Mouse (Mus musculus) forebrain, embryonic 14.5 days (tissue): ENCODE results near the gene Gna14. TPM values are rescaled to one million over a fixed set of nuclear protein-coding genes. Genes with fewer than 3 reads are reported as not detected.

Experiments
- ATAC-seq: fragments of 200-750 bp; cut with Nextera tagmentation; 2 replicates; pipeline ENCODE4 v1.8.0; 2017; ENCODE audit warnings: mild to moderate bottlenecking, moderate library complexity
- DNase-seq: peaks from one replicate; pipeline ENCODE4 v3.0.0-alpha.2; 2015; ENCODE audit warnings: low spot score
- H3K27ac ChIP-seq: fragments of 300-500 bp; sonication (generic); 2 replicates; pipeline ENCODE4 v1.5.1; 2014; ENCODE audit warnings: low read depth, mild to moderate bottlenecking, control low read depth, low read length, moderate library complexity
- H3K27me3 ChIP-seq: fragments of 300-500 bp; sonication (generic); replicated peaks from 2 replicates; pipeline ENCODE4 v1.6.1; 2014; ENCODE audit warnings: low read length, control low read depth, mixed read lengths; ENCODE audit not compliant: control insufficient read depth, insufficient read depth
- H3K36me3 ChIP-seq: fragments of 300-500 bp; sonication (generic); 2 replicates; pipeline ENCODE4 v1.6.1; 2014; ENCODE audit warnings: low read length, control low read depth; ENCODE audit not compliant: control insufficient read depth, insufficient read depth
- H3K4me1 ChIP-seq: fragments of 300-500 bp; sonication (generic); 2 replicates; pipeline ENCODE4 v1.6.1; 2014; ENCODE audit warnings: antibody characterized with exemption, low read length, control low read depth; ENCODE audit not compliant: control insufficient read depth, insufficient read depth
- H3K4me2 ChIP-seq: fragments of 300-500 bp; sonication (generic); 2 replicates; pipeline ENCODE4 v1.6.1; 2014; ENCODE audit warnings: mild to moderate bottlenecking, control low read depth, low read length
- H3K4me3 ChIP-seq: fragments of 300-500 bp; sonication (generic); 2 replicates; pipeline ENCODE4 v1.5.1; 2014; ENCODE audit warnings: low read depth, low read length, control low read depth
- H3K9ac ChIP-seq: fragments of 300-500 bp; sonication (generic); 2 replicates; pipeline ENCODE4 v1.6.1; 2014; ENCODE audit warnings: mild to moderate bottlenecking, low read length, control low read depth, moderate library complexity
- H3K9me3 ChIP-seq: fragments of 300-500 bp; sonication (generic); replicated peaks from 2 replicates; pipeline ENCODE4 v1.6.1; 2016; ENCODE audit warnings: low read length, control low read depth, mixed read lengths; ENCODE audit not compliant: control insufficient read depth
- WGBS: fragments of 180-500 bp; shearing (Covaris S2); extraction: QIAGEN DNeasy Blood & Tissue Kit; methylation state at CpG from one replicate; pipeline ENCODE4 v1.1.7; 2014; 5-methylcytosine and 5-hydroxymethylcytosine counted together
- polyA plus RNA-seq: library from polyadenylated mRNA; unstranded; fragments of >200 nt; fragmentation: Nextera tagmentation; extraction: Ambion mirVana; gene quantifications from 2 replicates; pipeline ENCODE4 v1.2.1, GENCODE M21; 2014

Gna14 gene
- polyA plus RNA-seq, 1 experiment from 2014 or later, result 1.8 TPM

DNA sequence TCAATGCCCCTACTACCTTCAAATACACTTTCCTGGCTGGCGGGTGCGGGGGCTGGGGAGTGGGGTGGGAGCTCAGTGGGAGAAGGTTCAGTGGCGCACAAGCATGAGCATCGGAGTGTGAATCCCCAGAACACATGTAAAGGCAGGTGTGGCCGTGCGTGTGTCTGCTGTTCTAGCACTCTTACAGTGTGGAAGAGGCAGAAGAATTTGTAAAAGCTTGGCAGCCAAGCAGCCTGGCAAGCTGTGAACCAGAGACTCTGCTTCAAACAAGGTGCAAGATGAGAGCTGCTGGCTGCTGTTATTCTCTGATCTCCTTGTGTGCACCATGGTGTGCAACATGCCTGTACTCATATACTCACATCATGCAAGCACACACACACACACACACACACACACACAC lies 11.1 kb downstream of the Gna14 start:
- Histone ChIP-seq H3K27ac (no peak overlapping the region), H3K4me1 (no peaks in the 10 kb centered on the region), H3K36me3 (no peaks in the 10 kb centered on the region), H3K27me3 (no peaks in the 10 kb centered on the region), H3K9ac (no peak overlapping the region), H3K4me2 (no peak overlapping the region), H3K9me3 (no peaks in the 10 kb centered on the region), H3K4me3 (no peak overlapping the region)
- ATAC-seq, result no peak
- WGBS, result 86% methylated on average over 6 of the region's 6 CpGs
- no peak for DNase-seq

- Histone ChIP-seq H3K36me3 (no peaks in the 10 kb centered on the region), H3K27me3 (no peaks in the 10 kb centered on the region), H3K9ac (no peak overlapping the region), H3K9me3 (no peaks in the 10 kb centered on the region), H3K4me1 (no peaks in the 10 kb centered on the region), H3K27ac (no peak overlapping the region), H3K4me2 (no peak overlapping the region), H3K4me3 (no peak overlapping the region)
- 86% methylated on average over 6 of the region's 6 CpGs for WGBS
- ATAC-seq (no peak), DNase-seq (no peak)
These were observed 12.5 kb downstream of the Gna14 start for GRCm38 (mm10) chr19:16447832-16448621.

DNA sequence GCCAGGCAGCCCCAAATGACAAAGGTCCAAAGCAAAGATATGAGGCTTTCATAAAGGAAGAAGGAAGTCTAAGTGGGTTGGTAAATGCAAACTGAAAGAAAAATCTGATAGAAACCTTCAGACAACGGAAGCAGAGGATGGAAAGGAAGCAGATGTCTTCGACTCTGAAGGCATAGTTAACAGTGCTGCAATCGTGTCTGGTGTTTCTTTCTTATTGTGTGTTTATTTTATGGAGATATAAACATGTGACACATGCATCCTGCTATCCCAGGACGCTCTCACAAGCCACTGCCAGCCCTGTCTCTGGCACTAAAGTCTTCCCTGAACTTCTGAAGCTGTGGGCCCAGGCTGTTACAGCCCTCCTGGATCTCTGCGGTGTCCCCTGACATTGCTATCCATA lies 13.2 kb downstream of the Gna14 start:
- Histone ChIP-seq H3K27ac (no peak overlapping the region), H3K4me2 (no peak overlapping the region), H3K9me3 (no peaks in the 10 kb centered on the region), H3K4me1 (no peaks in the 10 kb centered on the region), H3K4me3 (no peak overlapping the region), H3K36me3 (no peaks in the 10 kb centered on the region), H3K27me3 (no peaks in the 10 kb centered on the region), H3K9ac (no peak overlapping the region)
- ATAC-seq (no peak), DNase-seq (no peak)
- WGBS, result 87% methylated on average over 5 of the region's 5 CpGs

- no peak overlapping the region for H3K9ac ChIP-seq
- H3K27me3 ChIP-seq, result no peaks in the 10 kb centered on the region
- no peaks in the 10 kb centered on the region for H3K36me3 ChIP-seq
- no peaks in the 10 kb centered on the region for H3K4me1 ChIP-seq
- H3K4me3 ChIP-seq, result no peak overlapping the region
- no peak overlapping the region for H3K27ac ChIP-seq
- H3K4me2 ChIP-seq, result no peak overlapping the region
- WGBS, result 54% methylated on average over 3 of the region's 3 CpGs
- no peaks in the 10 kb centered on the region for H3K9me3 ChIP-seq
- ATAC-seq (no peak), DNase-seq (no peak)
These were observed 15.3 kb downstream of the Gna14 start for GRCm38 (mm10) chr19:16450824-16451223.

DNA sequence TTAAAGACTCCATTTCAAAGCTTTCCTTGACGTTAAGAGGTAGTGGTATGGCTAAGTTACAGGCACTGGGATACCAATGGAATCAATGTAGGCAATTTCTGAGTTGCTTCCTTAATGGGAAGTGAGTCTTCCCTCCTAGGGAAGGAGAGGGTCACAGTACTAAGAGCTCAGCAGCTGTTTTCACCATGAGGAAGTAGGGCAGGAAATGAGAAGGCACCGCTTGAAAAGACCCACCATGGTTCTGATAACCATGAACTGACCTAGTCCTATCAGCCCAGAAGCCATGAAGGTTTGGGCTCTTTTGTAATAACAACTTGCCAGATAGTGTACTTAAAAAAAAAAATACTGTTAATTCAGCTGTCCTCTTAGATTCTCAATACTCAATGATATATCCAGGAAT lies 20.6 kb downstream of the Gna14 start:
- H3K4me2 ChIP-seq, result no peak overlapping the region
- DNase-seq (no peak), ATAC-seq (no peak)
- no peaks in the 10 kb centered on the region for H3K4me1 ChIP-seq
- no peaks in the 10 kb centered on the region for H3K36me3 ChIP-seq
- no peak overlapping the region for H3K9ac ChIP-seq
- no peaks in the 10 kb centered on the region for H3K9me3 ChIP-seq
- WGBS, result 78% methylated on average over 2 of the region's 2 CpGs
- no peak overlapping the region for H3K4me3 ChIP-seq
- no peak overlapping the region for H3K27ac ChIP-seq
- H3K27me3 ChIP-seq, result no peaks in the 10 kb centered on the region

GRCm38 (mm10) chr19:16457127-16457526 lies 21.6 kb downstream of the Gna14 start:
- no peaks in the 10 kb centered on the region for H3K4me1 ChIP-seq
- no peak overlapping the region for H3K4me2 ChIP-seq
- ATAC-seq (no peak), DNase-seq (no peak)
- 87% methylated on average over 6 of the region's 6 CpGs for WGBS
- H3K36me3 ChIP-seq, result no peaks in the 10 kb centered on the region
- H3K27me3 ChIP-seq, result no peaks in the 10 kb centered on the region
- no peak overlapping the region for H3K27ac ChIP-seq
- no peaks in the 10 kb centered on the region for H3K9me3 ChIP-seq
- H3K4me3 ChIP-seq, result no peak overlapping the region
- H3K9ac ChIP-seq, result no peak overlapping the region

- 49% methylated on average over 5 of the region's 5 CpGs for WGBS
- H3K4me2 ChIP-seq, result no peak overlapping the region
- DNase-seq (no peak), ATAC-seq (no peak)
- no peaks in the 10 kb centered on the region for H3K36me3 ChIP-seq
- H3K27me3 ChIP-seq, result no peaks in the 10 kb centered on the region
- H3K4me3 ChIP-seq, result no peak overlapping the region
- no peaks in the 10 kb centered on the region for H3K9me3 ChIP-seq
- H3K9ac ChIP-seq, result no peak overlapping the region
- H3K27ac ChIP-seq, result no peak overlapping the region
- H3K4me1 ChIP-seq, result no peaks in the 10 kb centered on the region
These were observed 23.8 kb downstream of the Gna14 start for GRCm38 (mm10) chr19:16459317-16459716.

DNA sequence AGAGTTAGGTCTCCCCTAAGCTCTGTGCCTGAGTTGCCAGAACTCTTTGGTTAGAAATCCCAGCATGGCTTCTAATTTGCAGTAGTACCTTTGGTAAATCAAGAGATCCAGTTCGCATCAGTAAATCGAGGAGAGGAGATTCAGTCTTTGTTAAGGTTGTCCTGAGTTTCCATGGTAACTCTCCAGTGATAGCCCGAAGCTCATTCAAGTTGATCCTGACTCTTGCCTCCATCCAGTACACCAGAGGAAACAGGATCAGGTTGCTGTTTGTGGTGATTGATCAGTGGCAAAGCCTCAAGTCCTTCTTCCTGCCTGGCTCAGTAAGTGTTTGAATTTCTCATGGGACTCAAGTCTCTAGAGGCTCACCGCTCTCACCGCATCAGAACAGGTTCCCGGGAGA lies 24.7 kb downstream of the Gna14 start:
- Histone ChIP-seq H3K9me3 (no peaks in the 10 kb centered on the region), H3K36me3 (no peaks in the 10 kb centered on the region), H3K4me2 (no peak overlapping the region), H3K27me3 (no peaks in the 10 kb centered on the region), H3K9ac (no peak overlapping the region), H3K4me3 (no peak overlapping the region), H3K27ac (no peak overlapping the region), H3K4me1 (no peaks in the 10 kb centered on the region)
- no peak for ATAC-seq
- WGBS, result 48% methylated on average over 6 of the region's 6 CpGs
- no peak for DNase-seq

GRCm38 (mm10) chr19:16460831-16461230 lies 25.3 kb downstream of the Gna14 start:
- 88% methylated on average over 14 of the region's 14 CpGs for WGBS
- no peaks in the 10 kb centered on the region for H3K9me3 ChIP-seq
- no peaks in the 10 kb centered on the region for H3K4me1 ChIP-seq
- H3K27ac ChIP-seq, result no peak overlapping the region
- no peak overlapping the region for H3K4me3 ChIP-seq
- no peaks in the 10 kb centered on the region for H3K36me3 ChIP-seq
- H3K4me2 ChIP-seq, result no peak overlapping the region
- H3K9ac ChIP-seq, result no peak overlapping the region
- H3K27me3 ChIP-seq, result no peaks in the 10 kb centered on the region
- DNase-seq (no peak), ATAC-seq (no peak)
